Mouse (Mus musculus): ENCODE measurements around the gene Tpr. TPM values are rescaled to one million over a fixed set of nuclear protein-coding genes. Genes with fewer than 3 reads are reported as not detected.

Gene Tpr
- polyA plus RNA-seq, 1 experiment: 10.9 TPM

DNA sequence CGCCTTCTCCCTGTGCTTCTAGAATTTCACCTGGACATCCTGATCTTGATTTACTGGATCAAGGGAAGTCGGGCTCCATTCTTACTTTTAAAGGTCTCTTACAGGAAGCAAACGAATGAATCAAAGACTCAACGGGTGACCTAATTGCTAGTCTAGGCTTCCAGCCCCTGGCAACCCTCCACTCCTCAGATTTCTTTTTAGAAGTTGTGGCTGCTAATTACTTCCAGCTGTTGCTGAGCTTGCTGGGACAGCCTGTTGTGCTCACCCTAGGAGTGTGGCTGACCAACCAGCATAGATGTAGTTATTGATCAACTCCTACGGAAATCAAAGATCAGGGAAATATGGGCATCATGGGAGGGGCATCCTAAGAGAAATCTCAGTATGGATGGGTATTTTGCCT lies 88.0 kb downstream of the Tpr start:
- no peaks in the 10 kb centered on the region for H3K4me1 ChIP-seq (ENCODE audit: control insufficient read depth)
- H3K36me3 ChIP-seq (ENCODE audit: control insufficient read depth): no peaks in the 10 kb centered on the region
- TF ChIP-seq TAL1 (IDR thresholded peaks at IDR 0.05; ENCODE audit: low read length) (no peak), GATA1 (IDR thresholded peaks at IDR 0.05; ENCODE audit: low read length) (no peak)
- H3K27me3 ChIP-seq (ENCODE audit: control insufficient read depth): no peaks in the 10 kb centered on the region
- peaks cover 9% of the 10 kb centered on the region for H3K9me3 ChIP-seq (ENCODE audit: control insufficient read depth, low read length)
- H3K4me3 ChIP-seq (replicated peaks): no peak overlapping the region

- Histone ChIP-seq H3K27me3 (ENCODE audit: control insufficient read depth) (no peaks in the 10 kb centered on the region), H3K4me1 (ENCODE audit: control insufficient read depth) (no peaks in the 10 kb centered on the region), H3K4me3 (replicated peaks) (no peak overlapping the region), H3K9me3 (ENCODE audit: control insufficient read depth, low read length) (no peaks in the 10 kb centered on the region), H3K36me3 (ENCODE audit: control insufficient read depth) (no peaks in the 10 kb centered on the region)
- no peak for TF ChIP-seq TAL1 (IDR thresholded peaks at IDR 0.05; ENCODE audit: low read length)
- TF ChIP-seq GATA1 (IDR thresholded peaks at IDR 0.05; ENCODE audit: low read length): no peak
These were observed 96.5 kb downstream of the Tpr start for GRCm38 (mm10) chr1:150489148-150489547.

GRCm38 (mm10) chr1:150496626-150497302 lies 104.1 kb downstream of the Tpr start:
- H3K36me3 ChIP-seq (ENCODE audit: control insufficient read depth): no peaks in the 10 kb centered on the region
- H3K4me1 ChIP-seq (ENCODE audit: control insufficient read depth): no peaks in the 10 kb centered on the region
- H3K4me3 ChIP-seq (replicated peaks): no peak overlapping the region
- H3K27me3 ChIP-seq (ENCODE audit: control insufficient read depth): no peaks in the 10 kb centered on the region
- no peak for TF ChIP-seq GATA1 (IDR thresholded peaks at IDR 0.05; ENCODE audit: low read length)
- no peak for TF ChIP-seq TAL1 (IDR thresholded peaks at IDR 0.05; ENCODE audit: low read length)
- H3K9me3 ChIP-seq (ENCODE audit: control insufficient read depth, low read length): peaks cover 5% of the 10 kb centered on the region; the same call in 1 of the 2 replicates

GRCm38 (mm10) chr1:150497690-150498089 lies 105.1 kb downstream of the Tpr start:
- no peaks in the 10 kb centered on the region for H3K27me3 ChIP-seq (ENCODE audit: control insufficient read depth)
- H3K4me3 ChIP-seq (replicated peaks): no peak overlapping the region
- H3K4me1 ChIP-seq (ENCODE audit: control insufficient read depth): no peaks in the 10 kb centered on the region
- TF ChIP-seq TAL1 (IDR thresholded peaks at IDR 0.05; ENCODE audit: low read length) (no peak), GATA1 (IDR thresholded peaks at IDR 0.05; ENCODE audit: low read length) (no peak)
- H3K9me3 ChIP-seq (ENCODE audit: control insufficient read depth, low read length): peaks cover 5% of the 10 kb centered on the region; the same call in 1 of the 2 replicates
- no peaks in the 10 kb centered on the region for H3K36me3 ChIP-seq (ENCODE audit: control insufficient read depth)

DNA sequence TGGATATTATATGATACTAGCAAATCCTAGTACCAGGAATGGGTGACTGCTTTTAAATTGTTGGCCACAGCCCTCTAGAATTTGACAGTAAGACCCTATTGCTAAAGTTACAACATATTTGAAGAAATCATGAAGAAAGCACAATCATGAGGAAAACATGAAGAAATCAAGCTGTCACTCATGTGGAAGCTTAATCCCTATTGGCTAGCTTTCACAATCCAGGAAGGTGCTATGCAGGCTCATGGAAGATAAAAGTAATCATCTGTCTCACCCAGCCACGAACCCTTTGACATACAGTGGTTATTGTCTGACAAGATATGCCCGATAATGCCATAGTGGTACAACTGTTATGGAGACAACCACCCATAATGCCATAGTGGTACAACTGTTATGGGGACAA lies 105.5 kb downstream of the Tpr start:
- Histone ChIP-seq H3K36me3 (ENCODE audit: control insufficient read depth) (no peaks in the 10 kb centered on the region), H3K27me3 (ENCODE audit: control insufficient read depth) (no peaks in the 10 kb centered on the region), H3K4me1 (ENCODE audit: control insufficient read depth) (no peaks in the 10 kb centered on the region), H3K4me3 (replicated peaks) (no peak overlapping the region), H3K9me3 (ENCODE audit: control insufficient read depth, low read length) (peaks cover 5% of the 10 kb centered on the region; the same call in 1 of the 2 replicates)
- TF ChIP-seq TAL1 (IDR thresholded peaks at IDR 0.05; ENCODE audit: low read length): no peak
- no peak for TF ChIP-seq GATA1 (IDR thresholded peaks at IDR 0.05; ENCODE audit: low read length)

Other genes starting within 250 kb of the Tpr start
- gene Pdc, start 73.4 kb upstream of the Tpr start, polyA plus RNA-seq (2012): not detected in 2 replicates
- gene Odr4, start 242 bp downstream of the Tpr start, polyA plus RNA-seq (2012): 0.43 and 0.76 TPM in 2 replicates
- gene Prg4, start 73.3 kb downstream of the Tpr start, polyA plus RNA-seq (2012): not detected in 2 replicates

All from erythroblast, embryonic 14.5 days (primary cell).